In the genomic region with DNA sequence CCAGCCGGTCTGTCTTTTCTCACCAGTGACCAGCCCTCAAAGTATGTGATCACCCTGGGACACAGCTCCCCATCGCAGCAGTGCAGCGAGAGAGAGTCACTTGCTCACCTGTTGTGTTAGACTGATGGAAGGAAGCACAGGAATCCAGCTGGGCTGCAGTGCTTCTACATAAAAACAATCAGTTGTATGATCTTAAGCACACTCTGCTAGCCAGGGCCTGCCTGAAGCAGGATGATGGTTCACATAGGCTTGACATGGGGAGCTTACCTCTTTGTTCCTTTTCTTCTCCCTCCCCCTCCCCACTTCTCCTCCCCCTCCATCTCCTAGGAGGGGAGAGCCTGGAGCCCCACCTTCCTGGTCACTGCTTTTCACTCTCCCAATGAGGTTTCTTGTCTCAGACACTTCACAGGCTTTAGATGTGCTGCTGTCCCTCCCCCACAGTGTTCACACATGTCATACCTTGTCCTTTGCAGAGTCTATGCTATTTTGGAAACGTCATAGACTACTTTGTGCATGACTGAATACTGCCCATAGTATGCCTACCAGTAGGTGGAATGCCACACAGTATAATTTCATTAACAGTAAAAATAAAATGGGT, we compare ENCODE assay signal across 20 mouse cellular contexts.
DNase-seq lines count a peak whose midpoint lies in the region; ATAC-seq and TF ChIP-seq lines count a peak whose summit lies in the region.
"Had no signal": no experiment of that assay in that cellular context is flagged by ENCODE, and none has a peak within 500 bp of the region (broad histone marks: within the 10 kb centered on the region; RNA-seq: fewer than 3 reads in every experiment).

No protein-coding gene starts in this region.

- H3K9ac ChIP-seq in heart, embryonic 11.5 days (ENCODE audit: low read depth, low read length): peak overlapping the region; percentile 22; the same call in 1 of the 2 replicates
- no peak overlapping the region for H3K9ac ChIP-seq in heart, adult 2 months (ENCODE audit: low read depth, low read length)
- no peak overlapping the region for H3K9ac ChIP-seq in stomach, embryonic 14.5 days (replicated peaks; ENCODE audit: low read depth, low read length)
- H3K9ac ChIP-seq in liver, embryonic 12.5 days: no peak overlapping the region
- H3K9ac ChIP-seq: forebrain, embryonic 15.5 days; hindbrain, embryonic 13.5 days; limb, embryonic 12.5 days; liver, embryonic 14.5 days had no signal

- no peaks in the 10 kb centered on the region for H3K9me3 ChIP-seq in heart, embryonic 11.5 days (replicated peaks; ENCODE audit: control insufficient read depth, low read length)
- H3K9me3 ChIP-seq in stomach, embryonic 14.5 days (ENCODE audit: control insufficient read depth, low read depth, low read length): no peaks in the 10 kb centered on the region
- no peaks in the 10 kb centered on the region for H3K9me3 ChIP-seq in liver, embryonic 12.5 days (replicated peaks)
- H3K9me3 ChIP-seq: forebrain, embryonic 15.5 days; hindbrain, embryonic 13.5 days; limb, embryonic 12.5 days had no signal

- H3K27me3 ChIP-seq in heart, embryonic 11.5 days (ENCODE audit: control insufficient read depth, insufficient read depth, low read length): no peaks in the 10 kb centered on the region
- no peaks in the 10 kb centered on the region for H3K27me3 ChIP-seq in heart, adult 2 months (ENCODE audit: control insufficient read depth, insufficient read depth, low read length)
- no peaks in the 10 kb centered on the region for H3K27me3 ChIP-seq in stomach, embryonic 14.5 days (ENCODE audit: control insufficient read depth, insufficient read depth, low read length)
- H3K27me3 ChIP-seq in liver, embryonic 12.5 days (replicated peaks): no peaks in the 10 kb centered on the region
- H3K27me3 ChIP-seq: forebrain, embryonic 15.5 days; hindbrain, embryonic 13.5 days; limb, embryonic 12.5 days had no signal

- DNase-seq in heart, adult 2 months: no peak
- DNase-seq in urinary bladder, adult 18-20 months (ENCODE audit: low spot score in 2 of 2): peak; percentile 37 to 56
- DNase-seq in urinary bladder, postnatal 10 days (ENCODE audit: low spot score): no peak
- no peak for DNase-seq in cerebellum, adult 8-10 months
- DNase-seq: adrenal gland, postnatal 14 days; cerebellum, adult 11-12 months; cerebellum, postnatal 36 days; kidney, adult 11 months; kidney, postnatal 14 days; lung, postnatal 14 days; spleen, adult 18-20 months; thymus, postnatal 25 days had no signal

- peaks cover 2% of the 10 kb centered on the region; the same call in 1 of the 2 replicates for H3K4me1 ChIP-seq in heart, embryonic 11.5 days (ENCODE audit: control insufficient read depth, insufficient read depth, low read length)
- no peaks in the 10 kb centered on the region for H3K4me1 ChIP-seq in heart, adult 2 months (ENCODE audit: control insufficient read depth, insufficient read depth, low read length)
- H3K4me1 ChIP-seq in stomach, embryonic 14.5 days (ENCODE audit: control insufficient read depth, insufficient read depth, low read length): no peaks in the 10 kb centered on the region
- H3K4me1 ChIP-seq in liver, embryonic 12.5 days: no peaks in the 10 kb centered on the region
- H3K4me1 ChIP-seq: forebrain, embryonic 15.5 days; hindbrain, embryonic 13.5 days; limb, embryonic 12.5 days had no signal

- TF ChIP-seq EP300 in heart, adult 2 months (IDR thresholded peaks at IDR 0.05; ENCODE audit: insufficient read depth, low read depth, low read length): no peak

- H3K27ac ChIP-seq in heart, embryonic 11.5 days (ENCODE audit: low read depth, low read length): no peak overlapping the region
- no peak overlapping the region for H3K27ac ChIP-seq in heart, adult 2 months
- H3K27ac ChIP-seq in stomach, embryonic 14.5 days (ENCODE audit: low read length): peak overlapping the region; percentile 52; the same call in 1 of the 2 replicates
- no peak overlapping the region for H3K27ac ChIP-seq in liver, embryonic 12.5 days
- H3K27ac ChIP-seq: forebrain, embryonic 15.5 days; hindbrain, embryonic 13.5 days; limb, embryonic 12.5 days; liver, embryonic 14.5 days had no signal

- no peaks in the 10 kb centered on the region for H3K36me3 ChIP-seq in heart, embryonic 11.5 days (ENCODE audit: control insufficient read depth, insufficient read depth, low read length)
- H3K36me3 ChIP-seq in heart, adult 2 months (ENCODE audit: control insufficient read depth, insufficient read depth, low read length): no peaks in the 10 kb centered on the region
- no peaks in the 10 kb centered on the region for H3K36me3 ChIP-seq in stomach, embryonic 14.5 days (ENCODE audit: control insufficient read depth, insufficient read depth, low read length)
- no peaks in the 10 kb centered on the region for H3K36me3 ChIP-seq in liver, embryonic 12.5 days
- H3K36me3 ChIP-seq: forebrain, embryonic 15.5 days; hindbrain, embryonic 13.5 days; limb, embryonic 12.5 days had no signal

- no peak for TF ChIP-seq CTCF in heart, adult 2 months (IDR thresholded peaks at IDR 0.05)

- no peak overlapping the region for H3K4me2 ChIP-seq in heart, embryonic 11.5 days
- no peak overlapping the region for H3K4me2 ChIP-seq in stomach, embryonic 14.5 days (replicated peaks; ENCODE audit: low read depth, low read length)
- H3K4me2 ChIP-seq in liver, embryonic 12.5 days: no peak overlapping the region
- H3K4me2 ChIP-seq: forebrain, embryonic 15.5 days; hindbrain, embryonic 13.5 days; limb, embryonic 12.5 days had no signal

- intact Hi-C loops in heart, adult 2 months (cut with DNase I): no loop called here

- TF ChIP-seq POLR2A in heart, adult 2 months (IDR thresholded peaks at IDR 0.05; ENCODE audit: insufficient read depth, low read depth, low read length): no peak

- ATAC-seq in heart, embryonic 11.5 days (replicated peaks; ENCODE audit: insufficient number of reproducible peaks, low FRiP score, low TSS enrichment): no peak
- ATAC-seq in stomach, embryonic 14.5 days (ENCODE audit: insufficient number of reproducible peaks, insufficient read depth, low FRiP score, low read depth): peak; percentile 81
- no peak for ATAC-seq in liver, embryonic 12.5 days
- ATAC-seq in megakaryocyte, adult 5-6 weeks (ENCODE audit: poor library complexity, severe bottlenecking): no peak
- ATAC-seq: forebrain, embryonic 15.5 days had no signal

- WGBS in heart, embryonic 11.5 days (ENCODE audit: insufficient replicate concordance): 19% methylated on average over 4 of the region's 4 CpGs
- WGBS in heart, adult 2 months: 29% methylated on average over 4 of the region's 4 CpGs
- WGBS in stomach, embryonic 14.5 days: 22% methylated on average over 4 of the region's 4 CpGs
- WGBS in liver, embryonic 12.5 days (ENCODE audit: insufficient replicate concordance): 28% methylated on average over 4 of the region's 4 CpGs

- no peak overlapping the region for H3K4me3 ChIP-seq in heart, embryonic 11.5 days (ENCODE audit: low read depth, low read length)
- H3K4me3 ChIP-seq in heart, adult 2 months: no peak overlapping the region
- H3K4me3 ChIP-seq in stomach, embryonic 14.5 days (ENCODE audit: low read depth, low read length): no peak overlapping the region
- no peak overlapping the region for H3K4me3 ChIP-seq in liver, embryonic 12.5 days
- H3K4me3 ChIP-seq: forebrain, embryonic 15.5 days; hindbrain, embryonic 13.5 days; limb, embryonic 12.5 days had no signal

- no peaks in the 10 kb centered on the region for H3K79me2 ChIP-seq in heart, adult 2 months (replicated peaks; ENCODE audit: control insufficient read depth, insufficient read depth, low read length)

Comparison
In these comparisons a context has a peak if more than half of its experiments do, and no peak if none do; other contexts are left out.
1. DNase-seq: peak in urinary bladder, adult 18-20 months (2 of 2); none in heart, adult 2 months (0 of 2), urinary bladder, postnatal 10 days (single experiment) and cerebellum, adult 8-10 months (single experiment).